Mouse (Mus musculus) stomach, postnatal 0 days (tissue): Measurements from ENCODE around the gene Gm29666.

Experiments used
- CTCF ChIP-seq: IDR thresholded peaks from 2 replicates; pipeline ENCODE4 v1.5.1; 2016; ENCODE audit warnings: antibody characterized with exemption, low read depth, mild to moderate bottlenecking, moderate library complexity
- EP300 ChIP-seq: optimal IDR thresholded peaks from 2 replicates; pipeline ENCODE3; 2016; ENCODE audit warnings: antibody characterized with exemption

GRCm38 (mm10) chr15:84861911-84862310 lies 57.9 kb downstream of the Gm29666 start:
- TF ChIP-seq CTCF (no peak), EP300 (no peak)
